Mouse (Mus musculus) spleen, adult 2 months (tissue): ENCODE results near the gene Cdh23. TPM values are rescaled to one million over a fixed set of nuclear protein-coding genes. Genes with fewer than 3 reads are reported as not detected.

Experiments used
- DNase-seq, 2 experiments: peaks; one replicate each; pipeline versions ENCODE4 v3.0.0 to v3.0.0-alpha.2; 2012 to 2021; ENCODE audit warnings: low spot score in 2 of 2, low read depth in 1 of 2
- H3K27ac ChIP-seq: fragments of 200-500 bp; 2 replicates; pipeline ENCODE4 v1.5.1; 2012; ENCODE audit warnings: low read length, inconsistent platforms; ENCODE audit not compliant: insufficient read depth
- H3K27me3 ChIP-seq: fragments of 200-500 bp; 2 replicates; pipeline ENCODE4 v1.6.1; 2012; ENCODE audit warnings: mild to moderate bottlenecking, moderate library complexity, low read length, inconsistent platforms; ENCODE audit not compliant: control insufficient read depth, insufficient read depth
- H3K36me3 ChIP-seq: fragments of 200-500 bp; 2 replicates; pipeline ENCODE4 v1.6.1; 2012; ENCODE audit warnings: mild to moderate bottlenecking, low read length, inconsistent platforms; ENCODE audit not compliant: control insufficient read depth, insufficient read depth
- H3K4me1 ChIP-seq: fragments of 200-500 bp; 2 replicates; pipeline ENCODE4 v1.6.1; 2011; ENCODE audit warnings: inconsistent platforms; ENCODE audit not compliant: control insufficient read depth, insufficient read depth, insufficient read length
- H3K4me3 ChIP-seq: fragments of 200-500 bp; 2 replicates; pipeline ENCODE4 v1.5.1; 2011; ENCODE audit warnings: mild to moderate bottlenecking, inconsistent platforms; ENCODE audit not compliant: insufficient read depth, insufficient read length; ENCODE audit errors: extremely low read depth
- CTCF ChIP-seq: fragments of 200-500 bp; IDR thresholded peaks from 2 replicates; pipeline ENCODE4 v1.5.1; 2011; ENCODE audit warnings: mild to moderate bottlenecking, inconsistent platforms; ENCODE audit not compliant: insufficient read depth, insufficient read length, insufficient replicate concordance; ENCODE audit errors: extremely low read depth
- POLR2A ChIP-seq: fragments of 200-500 bp; IDR thresholded peaks from 2 replicates; pipeline ENCODE4 v1.6.1; 2011; ENCODE audit warnings: low read depth, low read length, inconsistent platforms
- WGBS: fragments of 180-500 bp; shearing (Covaris S2); methylation state at CpG from one replicate; pipeline ENCODE4 v1.1.7; 2018; 5-methylcytosine and 5-hydroxymethylcytosine counted together
- polyA plus RNA-seq: library from polyadenylated mRNA; depleted of rRNA; stranded (reverse); fragments of >200 nt; gene quantifications from 2 replicates; pipeline ENCODE4 v1.2.3, GENCODE M21; 2012

Gene Cdh23
- polyA plus RNA-seq, 1 experiment, result 2.7 TPM

- DNase-seq, result no peak
- H3K4me1 ChIP-seq, result no peaks in the 10 kb centered on the region
- H3K27ac ChIP-seq, result no peak overlapping the region
- no peak overlapping the region for H3K4me3 ChIP-seq
- no peak for TF ChIP-seq CTCF
- no peak for TF ChIP-seq POLR2A
- H3K36me3 ChIP-seq, result no peaks in the 10 kb centered on the region
- H3K27me3 ChIP-seq, result no peaks in the 10 kb centered on the region
- 92% methylated on average over 4 of the region's 4 CpGs for WGBS
These were observed 163.8 kb downstream of the Cdh23 start for GRCm38 (mm10) chr10:60532502-60532901.

- Histone ChIP-seq H3K27me3 (no peaks in the 10 kb centered on the region), H3K27ac (no peak overlapping the region), H3K36me3 (no peaks in the 10 kb centered on the region), H3K4me1 (no peaks in the 10 kb centered on the region), H3K4me3 (no peak overlapping the region)
- peak; percentile 31 to 46 for DNase-seq
- no peak for TF ChIP-seq POLR2A
- TF ChIP-seq CTCF, result peak; percentile 58; the same call in 1 of the 2 replicates
- 42% methylated on average over 2 of the region's 2 CpGs for WGBS
These were observed 164.9 kb downstream of the Cdh23 start for GRCm38 (mm10) chr10:60531349-60531748.

GRCm38 (mm10) chr10:60530633-60531032 is 165.7 kb downstream of the Cdh23 start:
- Histone ChIP-seq H3K4me1 (no peaks in the 10 kb centered on the region), H3K36me3 (no peaks in the 10 kb centered on the region), H3K27ac (no peak overlapping the region), H3K27me3 (no peaks in the 10 kb centered on the region), H3K4me3 (no peak overlapping the region)
- TF ChIP-seq POLR2A, result no peak
- TF ChIP-seq CTCF, result no peak
- no peak for DNase-seq
- 38% methylated on average over 10 of the region's 10 CpGs for WGBS

- Histone ChIP-seq H3K36me3 (no peaks in the 10 kb centered on the region), H3K4me3 (no peak overlapping the region), H3K27me3 (no peaks in the 10 kb centered on the region), H3K4me1 (no peaks in the 10 kb centered on the region), H3K27ac (no peak overlapping the region)
- TF ChIP-seq CTCF (no peak), POLR2A (no peak)
- 84% methylated on average over 7 of the region's 7 CpGs for WGBS
- no peak for DNase-seq
These were observed 168.3 kb downstream of the Cdh23 start for GRCm38 (mm10) chr10:60527949-60528348.

GRCm38 (mm10) chr10:60525081-60525480 is 171.2 kb downstream of the Cdh23 start:
- Histone ChIP-seq H3K4me1 (no peaks in the 10 kb centered on the region), H3K27me3 (no peaks in the 10 kb centered on the region), H3K4me3 (no peak overlapping the region), H3K27ac (no peak overlapping the region), H3K36me3 (no peaks in the 10 kb centered on the region)
- 28% methylated on average over 8 of the region's 8 CpGs for WGBS
- no peak for TF ChIP-seq CTCF
- DNase-seq, result no peak

GRCm38 (mm10) chr10:60516286-60516685 is 180.0 kb downstream of the Cdh23 start:
- no peaks in the 10 kb centered on the region for H3K4me1 ChIP-seq
- TF ChIP-seq CTCF, result no peak
- TF ChIP-seq POLR2A, result no peak
- H3K27ac ChIP-seq, result no peak overlapping the region
- H3K36me3 ChIP-seq, result no peaks in the 10 kb centered on the region
- WGBS, result 80% methylated on average over 11 of the region's 11 CpGs
- no peak for DNase-seq
- no peak overlapping the region for H3K4me3 ChIP-seq
- H3K27me3 ChIP-seq, result no peaks in the 10 kb centered on the region

- Histone ChIP-seq H3K4me3 (no peak overlapping the region), H3K27ac (no peak overlapping the region), H3K4me1 (no peaks in the 10 kb centered on the region), H3K27me3 (no peaks in the 10 kb centered on the region), H3K36me3 (no peaks in the 10 kb centered on the region)
- no peak for TF ChIP-seq POLR2A
- no peak for TF ChIP-seq CTCF
- 48% methylated on average over 4 of the region's 4 CpGs for WGBS
- no peak for DNase-seq
These were observed 197.8 kb downstream of the Cdh23 start for GRCm38 (mm10) chr10:60498538-60498937.
